Mouse (Mus musculus) spleen, postnatal 36 days (tissue): ENCODE measurements at regions not wholly inside any gene's neighbourhood (a gene's known extent, or its start where the extent isn't known, plus 50 kb on each side); places are given as distances from the start of the nearest gene placed in this dataset.

Experiments used
- DNase-seq, 2 experiments: peaks; one replicate each; pipeline ENCODE4 v3.0.0; 2022; ENCODE audit warnings: low spot score in 2 of 2, mixed read lengths in 1 of 2

DNA sequence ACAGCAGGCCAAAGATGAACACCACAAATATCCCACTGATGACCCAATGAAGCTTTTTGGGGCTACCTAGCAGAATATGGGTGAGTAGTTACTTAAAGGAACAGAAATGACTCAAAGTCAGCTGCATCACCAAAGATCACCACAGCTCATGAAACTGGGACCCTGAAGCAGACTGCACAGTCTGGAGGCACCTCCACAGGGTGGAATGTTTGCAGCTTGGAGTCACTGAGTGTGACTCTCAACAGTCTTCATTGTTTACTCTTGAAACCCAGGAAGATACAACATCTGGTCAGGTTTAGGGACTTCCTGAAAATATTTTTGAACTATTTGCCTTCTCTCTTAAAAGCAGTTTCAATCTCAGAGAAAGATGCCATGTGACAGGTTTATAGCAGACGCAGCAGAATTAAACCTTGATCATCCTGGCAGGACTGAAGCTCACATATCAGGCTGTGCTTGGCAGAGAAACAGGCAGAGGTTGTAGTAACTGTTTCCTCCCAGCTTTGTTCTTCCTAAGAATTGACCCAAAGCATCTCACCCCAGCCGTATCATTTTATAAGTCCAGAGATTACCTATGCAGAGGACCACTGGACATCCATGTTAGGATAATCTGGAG lies 944.1 kb upstream of the Adgrl4 start:
- DNase-seq, result no peak

DNA sequence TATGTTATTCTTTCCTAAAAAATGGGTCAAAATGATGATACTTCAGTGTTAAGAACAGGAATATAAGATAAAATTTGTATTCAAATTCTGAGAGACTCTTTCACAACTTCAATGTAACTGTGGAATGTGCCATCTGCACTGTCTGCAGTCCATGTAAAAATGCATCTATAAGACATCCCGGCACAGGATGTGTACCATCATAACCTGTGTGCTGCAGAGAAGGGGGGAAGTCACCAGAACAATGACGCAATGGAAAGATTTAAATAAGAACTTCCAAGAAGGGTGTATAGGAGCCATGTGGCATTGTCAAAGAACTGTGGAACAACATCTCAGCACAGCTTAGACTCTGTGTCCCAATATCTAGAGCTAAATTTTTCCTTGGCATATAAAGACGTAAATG lies 906.7 kb upstream of the Adgrl4 start:
- no peak for DNase-seq

DNA sequence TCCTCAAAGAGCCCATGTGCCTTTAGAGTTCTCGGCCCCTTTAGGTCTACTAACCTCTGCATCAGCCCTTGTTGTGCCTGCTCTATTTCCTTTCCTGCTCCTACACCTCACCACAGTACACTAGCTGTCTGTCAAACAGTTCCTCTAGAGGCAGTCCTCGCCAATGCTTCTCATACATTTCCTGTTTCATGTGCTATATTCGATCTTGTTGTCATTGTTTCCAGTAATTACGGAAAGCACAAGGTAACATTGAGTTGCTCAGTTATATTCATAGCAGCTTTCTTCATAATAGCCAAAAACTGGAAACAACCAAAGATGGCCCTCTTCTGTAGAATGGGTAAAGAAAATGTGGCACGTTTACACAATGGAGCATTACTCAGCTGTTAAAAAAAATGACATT lies 894.6 kb upstream of the Adgrl4 start:
- no peak for DNase-seq

DNA sequence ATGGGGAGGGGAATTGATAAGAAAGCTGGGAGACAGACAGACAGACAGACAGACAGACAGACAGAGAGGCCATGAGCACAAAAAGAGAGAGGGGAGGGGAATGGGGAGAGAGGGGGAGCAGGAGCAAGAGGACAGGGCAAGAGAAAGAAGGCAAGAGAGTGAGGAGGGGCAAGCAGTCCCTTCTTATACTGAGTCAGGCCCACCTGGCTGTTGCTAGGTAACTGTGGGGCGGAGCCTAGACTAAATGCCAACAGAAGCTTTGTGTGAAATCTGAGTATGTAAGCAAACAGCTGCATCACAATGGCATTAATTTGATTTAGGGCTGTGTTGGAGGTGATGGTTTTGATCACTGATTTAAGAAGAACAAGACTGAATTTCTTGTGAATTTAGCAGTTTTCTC lies 849.2 kb upstream of the Adgrl4 start:
- no peak for DNase-seq

DNA sequence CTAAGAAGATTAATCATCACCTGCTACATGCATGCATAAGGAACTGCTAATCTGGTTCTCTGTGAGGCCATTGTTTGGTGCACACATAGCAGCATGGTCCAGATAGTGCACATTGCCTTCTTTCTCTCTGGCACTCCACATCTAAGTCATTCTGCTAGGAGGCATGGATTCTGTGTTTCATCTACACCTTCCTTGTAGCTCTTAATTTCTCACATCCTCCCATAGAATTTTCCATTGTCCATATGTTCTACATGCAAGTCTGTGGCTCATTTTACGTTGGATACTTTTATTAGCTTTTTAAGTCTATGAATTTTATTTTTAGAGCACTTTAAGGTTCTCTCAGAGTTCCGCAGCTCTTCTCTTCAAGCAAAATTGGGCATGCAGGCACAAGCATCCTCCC lies 846.7 kb upstream of the Adgrl4 start:
- no peak for DNase-seq

DNA sequence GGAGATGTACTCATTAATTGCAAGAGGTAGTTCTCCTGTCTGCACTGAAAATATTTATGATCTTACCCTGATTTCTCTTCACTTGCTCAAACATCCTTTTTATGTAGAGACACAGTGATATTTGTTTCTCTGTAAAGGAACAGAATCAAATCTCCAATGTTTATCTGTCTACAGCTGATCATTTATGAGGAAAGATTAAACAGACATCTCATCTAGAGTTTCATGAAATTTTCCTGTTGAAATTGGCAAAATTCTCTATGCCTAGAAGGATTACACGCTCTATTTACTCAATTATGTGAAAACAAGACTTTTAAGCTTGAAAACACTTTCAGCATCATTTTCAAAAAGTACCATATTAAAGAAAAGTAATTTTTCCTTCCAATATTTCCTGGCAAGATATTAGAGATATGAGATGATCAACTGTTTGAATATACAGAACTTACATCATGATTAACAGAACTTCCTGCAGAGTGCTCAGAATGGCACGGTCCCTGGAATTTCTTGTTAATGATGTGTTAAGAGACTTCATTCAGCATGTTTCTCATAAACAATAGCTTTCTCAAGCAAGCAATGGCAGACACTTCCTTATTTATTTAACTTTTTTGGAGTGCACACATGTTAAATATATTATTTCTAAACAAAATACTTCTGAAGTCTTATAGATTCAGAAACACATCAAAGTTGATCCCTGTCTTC lies 834.1 kb upstream of the Adgrl4 start:
- no peak for DNase-seq

DNA sequence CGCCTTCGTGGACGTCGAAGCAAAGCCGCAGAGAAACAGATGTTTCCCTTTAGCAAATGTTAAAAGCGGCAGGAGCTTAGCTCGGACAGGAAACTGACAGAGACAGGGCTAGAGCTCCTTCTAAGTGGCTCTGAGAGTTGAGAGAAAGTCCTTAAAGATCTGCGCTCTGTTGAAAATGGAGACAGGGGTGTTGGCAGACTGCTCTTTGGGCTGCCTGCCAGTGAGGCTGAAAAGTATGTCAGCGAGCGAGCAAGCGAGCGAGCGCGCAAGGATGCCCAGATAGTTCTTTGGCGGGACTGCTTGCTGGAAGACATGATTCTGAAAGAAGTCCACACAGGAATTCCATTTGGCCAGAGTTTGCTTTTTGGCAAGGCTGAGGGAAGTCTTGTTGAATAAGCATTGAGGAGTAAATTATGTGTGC lies 827.0 kb upstream of the Adgrl4 start:
- DNase-seq, result peak in 1 of 2 experiments; percentile 3

DNA sequence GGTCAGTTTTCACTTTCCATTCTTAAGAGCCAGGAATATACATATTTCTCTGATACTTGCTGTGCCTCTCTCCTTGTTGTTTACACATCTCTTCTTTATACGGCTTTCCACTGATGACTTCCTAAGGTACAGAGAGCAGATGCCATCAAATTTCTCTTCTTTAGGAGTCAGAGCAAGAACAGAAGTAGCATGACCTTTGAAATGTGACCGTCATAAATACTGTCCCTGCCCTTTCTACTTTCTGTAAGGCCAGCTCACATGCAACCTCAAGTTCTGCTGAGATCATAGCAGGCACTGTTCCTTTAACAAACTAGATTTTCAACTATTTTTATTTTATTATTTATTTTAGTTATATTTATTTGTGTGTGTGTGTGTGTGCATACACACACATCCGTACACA lies 800.1 kb upstream of the Adgrl4 start:
- no peak for DNase-seq

DNA sequence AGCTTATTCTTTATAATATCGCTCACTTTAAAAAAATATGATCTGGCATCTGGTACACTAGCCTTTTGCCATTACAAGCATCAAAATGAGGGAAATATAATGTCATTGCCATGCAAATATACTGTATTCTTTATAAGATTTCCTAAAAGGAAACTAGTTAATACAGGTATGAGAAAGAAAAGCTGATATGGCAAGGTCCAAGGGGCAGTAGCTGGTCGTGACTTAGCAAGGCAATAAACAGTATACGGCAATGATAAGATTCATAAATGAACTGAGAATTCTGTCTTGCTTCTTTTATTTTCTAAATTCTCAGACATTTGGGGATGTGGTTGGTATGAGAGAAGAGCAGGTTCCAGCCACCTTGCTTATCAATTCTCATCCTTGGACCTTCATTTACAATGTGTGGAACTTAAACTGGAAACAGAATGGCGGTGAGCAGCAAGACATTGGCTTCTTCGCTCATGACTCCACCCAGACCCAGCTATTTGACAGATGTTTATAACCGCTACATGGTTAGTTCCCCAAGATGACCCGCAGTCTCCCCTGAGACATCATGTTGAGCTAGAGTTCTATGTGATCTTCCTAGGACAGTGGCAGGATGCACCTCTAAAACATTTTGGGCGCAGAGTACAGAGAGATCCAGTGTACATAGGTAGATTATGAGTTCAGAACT lies 797.5 kb upstream of the Adgrl4 start:
- no peak for DNase-seq

DNA sequence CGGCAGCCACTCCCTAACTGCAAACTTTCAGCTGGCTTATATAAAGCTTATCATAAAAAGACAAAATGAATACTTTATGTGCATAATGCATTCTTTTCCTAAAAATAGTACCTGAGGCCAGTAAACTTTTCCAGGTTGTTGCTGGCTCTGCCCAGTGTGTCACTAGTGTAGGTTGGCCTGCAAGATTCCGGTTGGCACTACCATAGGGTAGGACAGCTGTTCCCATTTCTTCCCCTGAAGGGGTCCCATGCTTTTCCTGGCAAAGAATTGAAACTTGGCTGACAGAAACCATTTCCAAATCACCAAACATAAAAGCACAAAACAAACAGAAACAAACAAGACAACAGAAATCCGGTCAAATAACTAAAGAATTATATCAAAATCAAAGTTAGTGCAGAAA lies 789.6 kb upstream of the Adgrl4 start:
- no peak for DNase-seq

DNA sequence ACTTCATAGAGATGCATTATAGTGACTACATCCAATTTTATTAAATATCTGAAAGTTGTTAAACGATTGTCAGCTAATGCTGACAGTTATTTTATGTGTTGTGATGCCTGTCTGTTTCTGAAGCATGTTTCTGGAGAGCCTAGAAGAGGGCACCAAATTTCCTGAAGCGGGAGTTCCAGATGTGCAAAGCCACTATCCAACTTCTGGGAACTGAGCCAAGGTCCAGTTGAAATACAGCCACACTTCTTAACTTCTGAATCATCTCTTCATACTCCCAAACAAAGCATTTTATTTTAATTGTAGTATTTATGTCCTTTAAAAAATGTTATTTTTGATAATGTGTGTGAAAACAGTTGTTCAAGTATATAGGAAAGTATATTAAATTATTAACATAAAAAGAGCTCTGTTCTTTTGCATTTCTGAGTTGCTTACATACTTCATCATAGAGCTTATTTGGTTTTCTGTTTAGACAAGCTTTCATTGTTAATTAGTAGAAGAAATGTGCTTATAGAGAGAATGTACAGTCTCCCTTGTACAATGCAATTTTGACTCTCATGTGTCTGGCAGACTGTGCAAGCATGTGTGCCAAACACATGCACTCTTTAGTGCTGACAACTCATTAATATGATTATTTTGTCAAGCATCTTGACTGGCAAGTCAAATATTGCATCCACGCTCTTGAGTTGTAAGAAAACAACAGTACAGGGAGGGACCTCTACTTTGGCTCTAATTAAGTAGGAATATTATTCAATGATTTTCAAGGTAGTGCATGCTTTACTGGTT lies 787.7 kb upstream of the Adgrl4 start:
- DNase-seq, result no peak

DNA sequence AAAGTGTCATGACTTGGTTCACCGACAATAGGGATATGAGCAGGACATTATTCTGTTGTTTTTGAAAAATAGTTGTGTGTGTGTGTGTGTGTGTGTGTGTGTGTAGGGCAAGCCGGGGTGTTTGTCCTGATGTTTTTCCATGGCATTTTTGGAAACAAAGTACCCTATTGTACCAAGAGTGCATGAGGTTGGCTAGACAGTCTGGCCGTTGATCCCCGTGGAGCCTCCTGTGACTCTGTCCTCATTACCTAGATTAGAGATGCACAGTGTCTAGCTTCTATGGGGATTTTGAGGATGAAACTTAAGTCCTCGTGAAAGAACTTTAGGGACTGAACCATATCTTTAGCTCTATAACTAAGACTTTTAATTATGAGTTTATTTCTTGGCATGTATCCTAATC lies 741.9 kb upstream of the Adgrl4 start:
- no peak for DNase-seq

DNA sequence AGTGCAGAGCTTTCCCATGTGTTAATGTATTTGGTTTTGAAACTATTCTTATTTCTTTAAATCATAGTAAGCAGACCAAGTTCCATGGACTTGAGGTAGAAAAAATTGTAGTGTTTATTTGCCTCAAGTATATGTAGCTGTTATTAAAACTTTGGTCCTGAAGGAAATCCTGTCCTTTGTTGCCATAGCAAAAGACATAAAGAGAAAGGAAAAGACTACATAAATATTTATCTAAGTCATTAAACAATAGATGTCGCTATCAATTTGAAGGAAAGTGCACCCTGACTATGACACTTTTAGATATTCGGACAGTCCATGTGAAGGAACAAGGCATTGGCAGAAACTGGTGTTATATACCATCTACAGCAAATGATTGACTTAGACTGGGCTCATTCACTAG lies 737.7 kb upstream of the Adgrl4 start:
- no peak for DNase-seq
